Mouse (Mus musculus): ENCODE data around the gene Pik3c2a. TPM values are rescaled to one million over a fixed set of nuclear protein-coding genes. Genes with fewer than 3 reads are reported as not detected.

The Pik3c2a gene
- 0.31 and 0.51 TPM in 2 replicates for polyA plus RNA-seq (2012)

GRCm38 (mm10) chr7:116443004-116443696 is at the start of gene Pik3c2a:
Gene Pik3c2a, minus strand, starts transcription at chr7:116443449.

DNA sequence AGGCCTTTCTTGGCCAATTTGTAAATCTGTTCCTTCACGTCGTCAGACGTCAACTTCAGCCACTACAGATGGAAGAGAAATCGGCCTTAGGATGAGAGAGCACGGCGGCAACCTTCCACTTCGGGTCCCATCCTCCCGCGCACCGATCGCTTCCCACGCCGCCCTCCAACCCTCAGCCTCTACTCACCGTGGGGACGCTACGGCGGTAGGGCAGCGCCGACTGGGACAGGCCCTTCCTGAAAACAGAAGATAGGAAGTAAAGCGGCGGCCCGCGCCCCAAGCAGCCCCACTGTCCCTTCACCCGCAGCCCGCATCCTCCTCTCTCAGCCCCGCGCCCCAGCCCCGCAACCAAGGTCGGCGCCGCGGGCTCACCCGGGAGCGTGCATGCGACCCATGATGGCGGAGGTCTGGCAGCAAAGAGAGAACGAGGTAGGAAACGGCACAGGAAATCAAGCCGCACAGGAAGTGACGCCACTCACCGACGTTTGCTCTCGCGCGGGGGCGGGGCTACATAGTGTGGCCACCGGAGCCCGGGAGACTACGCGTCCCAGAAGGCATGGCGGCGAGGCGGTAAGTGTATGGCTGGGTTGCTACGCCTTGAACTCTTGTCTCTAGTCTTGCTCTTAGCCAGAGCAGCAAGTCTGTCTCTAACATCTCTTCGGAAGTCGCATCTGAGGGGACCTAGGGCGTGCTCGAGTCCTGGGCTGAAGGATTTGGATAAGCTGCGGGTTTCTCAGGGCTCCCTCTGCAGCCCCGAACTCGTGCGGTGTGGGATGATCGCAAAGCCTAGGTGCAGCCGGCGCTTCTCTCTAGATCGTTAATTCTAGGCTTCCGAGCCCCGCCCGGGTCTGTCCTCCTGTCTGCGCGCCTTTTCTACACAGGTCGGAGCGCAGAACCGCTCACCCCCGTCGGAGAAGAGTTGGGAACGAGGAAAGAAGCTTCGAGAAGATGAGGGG is 109.3 kb downstream of the Pik3c2a start, which contains the start of gene Rps13:
TSS of gene Rps13 (minus strand) at position 483 of the 956 bp plus-strand sequence.

GRCm38 (mm10) chr7:116307871-116308631 is 135.2 kb downstream of the Pik3c2a start, which contains the start of gene Plekha7:
Gene Plekha7, minus strand, starts transcription at chr7:116308376.

Other genes with a start within 250 kb of the Pik3c2a start
- 1.9 and 2.6 TPM in 2 replicates for gene Plekha7, start 135.1 kb downstream of the Pik3c2a start, polyA plus RNA-seq (2012)
- 2,082 and 2,388 TPM in 2 replicates for gene Rps13, start 109.3 kb downstream of the Pik3c2a start, polyA plus RNA-seq (2012)
- gene Nucb2, start 60.9 kb upstream of the Pik3c2a start, polyA plus RNA-seq (2012): 9.1 and 11.2 TPM in 2 replicates